Mouse (Mus musculus): ENCODE measurements around the gene Magt1. TPM values are rescaled to one million over a fixed set of nuclear protein-coding genes. Genes with fewer than 3 reads are reported as not detected.
"Not testable (repeated sequence)": the region's sequence is repeated elsewhere in the genome, so short reads cannot be mapped to it uniquely, and the experiment has no call there.

Magt1 gene
- total RNA-seq (2021), result 10 to 100 TPM; 10.1 to 14.5 TPM

GRCm38 (mm10) chrX:106011465-106012159, at the start of gene Magt1:
Gene Magt1 (minus strand): TSS chrX:106011906.
- intact Hi-C loops (cut with DNase I), result loop anchor here (5.0 to 10.0 kb wide), 2 partner anchors 84 to 887 kb away; partner anchors contain the start of genes Atrx and Magee1
- DNase-seq (ENCODE audit: extremely low spot score in 1 of 2, low spot score in 2 of 2), result peak; percentile 76 to 93

- DNase-seq (ENCODE audit: extremely low spot score in 1 of 2, low spot score in 2 of 2), result no peak
- intact Hi-C loops (cut with DNase I), result no loop called here
Observed at GRCm38 (mm10) chrX:106048191-106048590, 36.5 kb upstream of the Magt1 start.

- intact Hi-C loops (cut with DNase I), result no loop called here
- no peak for DNase-seq (ENCODE audit: extremely low spot score in 1 of 2, low spot score in 2 of 2)
Observed at GRCm38 (mm10) chrX:106045928-106046327, 34.2 kb upstream of the Magt1 start.

- intact Hi-C loops (cut with DNase I), result no loop called here
- peak in 1 of 2 experiments; percentile 17 for DNase-seq (ENCODE audit: extremely low spot score in 1 of 2, low spot score in 2 of 2)
Observed at GRCm38 (mm10) chrX:106045455-106045854, 33.7 kb upstream of the Magt1 start.

GRCm38 (mm10) chrX:106043863-106044617, 32.3 kb upstream of the Magt1 start:
- intact Hi-C loops (cut with DNase I), result no loop called here
- no peak for DNase-seq (ENCODE audit: extremely low spot score in 1 of 2, low spot score in 2 of 2)

GRCm38 (mm10) chrX:106037185-106037752, 25.6 kb upstream of the Magt1 start:
- DNase-seq (ENCODE audit: extremely low spot score in 1 of 2, low spot score in 2 of 2), result no peak
- intact Hi-C loops (cut with DNase I), result no loop called here

- DNase-seq (ENCODE audit: extremely low spot score in 1 of 2, low spot score in 2 of 2), result no peak
- intact Hi-C loops (cut with DNase I), result no loop called here
Observed at GRCm38 (mm10) chrX:106035727-106036126, 24.0 kb upstream of the Magt1 start.

- no peak for DNase-seq (ENCODE audit: extremely low spot score in 1 of 2, low spot score in 2 of 2)
- intact Hi-C loops (cut with DNase I), result no loop called here
Observed at GRCm38 (mm10) chrX:106031124-106031523, 19.4 kb upstream of the Magt1 start.

- intact Hi-C loops (cut with DNase I), result no loop called here
- no peak for DNase-seq (ENCODE audit: extremely low spot score in 1 of 2, low spot score in 2 of 2)
Observed at GRCm38 (mm10) chrX:106030176-106030575, 18.5 kb upstream of the Magt1 start.

GRCm38 (mm10) chrX:106027343-106027674, 15.6 kb upstream of the Magt1 start:
- intact Hi-C loops (cut with DNase I), result loop anchor here (2.0 to 10.0 kb wide), 4 partner anchors 65 to 357 kb away; no protein-coding TSS in a partner anchor
- DNase-seq (ENCODE audit: extremely low spot score in 1 of 2, low spot score in 2 of 2), result no peak

- intact Hi-C loops (cut with DNase I), result loop anchor here (2.0 to 10.0 kb wide), 4 partner anchors 66 to 358 kb away; no protein-coding TSS in a partner anchor
- DNase-seq (ENCODE audit: extremely low spot score in 1 of 2, low spot score in 2 of 2), result peak; percentile 84 to 95
Observed at GRCm38 (mm10) chrX:106026418-106027342, 15.0 kb upstream of the Magt1 start, which contains the start of gene Atp7a. Gene Atp7a (plus strand): TSS chrX:106027276.

- intact Hi-C loops (cut with DNase I), result loop anchor here (10.0 kb wide), 1 partner anchor 893 kb away; the partner anchor contains the start of gene Magee1
- no peak for DNase-seq (ENCODE audit: extremely low spot score in 1 of 2, low spot score in 2 of 2)
Observed at GRCm38 (mm10) chrX:106017516-106017915, 5.8 kb upstream of the Magt1 start.

- DNase-seq (ENCODE audit: extremely low spot score in 1 of 2, low spot score in 2 of 2), result no peak
- intact Hi-C loops (cut with DNase I), result loop anchor here (10.0 kb wide), 1 partner anchor 892 kb away; the partner anchor contains the start of gene Magee1
Observed at GRCm38 (mm10) chrX:106017102-106017501, 5.4 kb upstream of the Magt1 start.

- DNase-seq (ENCODE audit: extremely low spot score in 1 of 2, low spot score in 2 of 2), result peak; percentile 73 to 80
- intact Hi-C loops (cut with DNase I), result loop anchor here (10.0 kb wide), 1 partner anchor 891 kb away; the partner anchor contains the start of gene Magee1
Observed at GRCm38 (mm10) chrX:106015571-106016322, 4.0 kb upstream of the Magt1 start, which contains the start of gene Cox7b. Gene Cox7b (plus strand): TSS chrX:106015700.

GRCm38 (mm10) chrX:106014741-106015377, 3.2 kb upstream of the Magt1 start:
- not testable (repeated sequence) for DNase-seq (ENCODE audit: extremely low spot score in 1 of 2, low spot score in 2 of 2)
- intact Hi-C loops (cut with DNase I), result loop anchor here (5.0 to 10.0 kb wide), 2 partner anchors 88 to 890 kb away; partner anchors contain the start of genes Atrx and Magee1

GRCm38 (mm10) chrX:106013217-106013616, 1.5 kb upstream of the Magt1 start:
- peak; percentile 13 to 47 for DNase-seq (ENCODE audit: extremely low spot score in 1 of 2, low spot score in 2 of 2)
- intact Hi-C loops (cut with DNase I), result loop anchor here (5.0 to 10.0 kb wide), 2 partner anchors 86 to 888 kb away; partner anchors contain the start of genes Atrx and Magee1

GRCm38 (mm10) chrX:106012559-106012958, 853 bp upstream of the Magt1 start:
- DNase-seq (ENCODE audit: extremely low spot score in 1 of 2, low spot score in 2 of 2), result no peak
- intact Hi-C loops (cut with DNase I), result loop anchor here (5.0 to 10.0 kb wide), 2 partner anchors 85 to 888 kb away; partner anchors contain the start of genes Atrx and Magee1
